Mouse (Mus musculus) liver, embryonic 15.5 days (tissue): Measurements from ENCODE around the gene Ncaph2. TPM values are rescaled to one million over a fixed set of nuclear protein-coding genes. Genes with fewer than 3 reads are reported as not detected.

Experiments used
- ATAC-seq: fragments of 200-750 bp; cut with Nextera tagmentation; 2 replicates; pipeline ENCODE4 v1.8.0; 2017; ENCODE audit warnings: moderate number of reproducible peaks, mild to moderate bottlenecking, moderate library complexity; ENCODE audit not compliant: insufficient read depth
- H3K27ac ChIP-seq: fragments of 300-500 bp; sonication (generic); replicated peaks from 2 replicates; pipeline ENCODE4 v1.5.1; 2015; ENCODE audit warnings: mild to moderate bottlenecking, inconsistent platforms
- H3K27me3 ChIP-seq: fragments of 300-500 bp; sonication (generic); 2 replicates; pipeline ENCODE4 v1.6.1; 2015; ENCODE audit warnings: mild to moderate bottlenecking, inconsistent platforms
- H3K36me3 ChIP-seq: fragments of 300-500 bp; sonication (generic); replicated peaks from 2 replicates; pipeline ENCODE4 v1.6.1; 2015; ENCODE audit warnings: moderate library complexity, mild to moderate bottlenecking, inconsistent platforms
- H3K4me1 ChIP-seq: fragments of 300-500 bp; sonication (generic); replicated peaks from 2 replicates; pipeline ENCODE4 v1.6.1; 2015; ENCODE audit warnings: inconsistent platforms
- H3K4me2 ChIP-seq: fragments of 300-500 bp; sonication (generic); 2 replicates; pipeline ENCODE4 v1.6.1; 2015; ENCODE audit warnings: moderate library complexity, mild to moderate bottlenecking, inconsistent platforms
- H3K4me3 ChIP-seq: fragments of 300-500 bp; sonication (generic); replicated peaks from 2 replicates; pipeline ENCODE4 v1.5.1; 2015; ENCODE audit warnings: mild to moderate bottlenecking, inconsistent platforms
- H3K9ac ChIP-seq: fragments of 300-500 bp; sonication (generic); 2 replicates; pipeline ENCODE4 v1.6.1; 2015; ENCODE audit warnings: moderate library complexity, mild to moderate bottlenecking, inconsistent platforms
- H3K9me3 ChIP-seq: fragments of 300-500 bp; sonication (generic); replicated peaks from 2 replicates; pipeline ENCODE4 v1.6.1; 2016; ENCODE audit warnings: inconsistent platforms
- WGBS: fragments of 180-500 bp; shearing (Covaris S2); methylation state at CpG from one replicate; pipeline ENCODE4 v1.1.7; 2015; ENCODE audit warnings: mixed read lengths; ENCODE audit not compliant: insufficient replicate concordance; 5-methylcytosine and 5-hydroxymethylcytosine counted together
- polyA plus RNA-seq: library from polyadenylated mRNA; unstranded; fragments of >200 nt; fragmentation: Nextera tagmentation; extraction: Ambion mirVana; gene quantifications from 2 replicates; pipeline ENCODE4 v1.2.1, GENCODE M21; 2015

The Ncaph2 gene
- polyA plus RNA-seq, 1 experiment from 2014 or later: 110 TPM

GRCm38 (mm10) chr15:89373027-89373761, 17.7 kb downstream of the Ncaph2 start:
- under 1% methylated on average over 35 of the region's 35 CpGs for WGBS
- peak overlapping the region; percentile 99 for H3K4me2 ChIP-seq
- H3K36me3 ChIP-seq: peaks cover 48% of the 10 kb centered on the region
- H3K27me3 ChIP-seq: peaks cover 22% of the 10 kb centered on the region
- peaks cover 51% of the 10 kb centered on the region for H3K4me1 ChIP-seq
- H3K4me3 ChIP-seq: peak overlapping the region; percentile 82
- H3K9ac ChIP-seq: peak overlapping the region; percentile 78
- ATAC-seq: peak; percentile 81
- H3K27ac ChIP-seq: peak overlapping the region; percentile 89
- H3K9me3 ChIP-seq: no peaks in the 10 kb centered on the region

- Histone ChIP-seq H3K27me3 (peaks cover 28% of the 10 kb centered on the region), H3K4me3 (peak within 1 kb of the TSS; percentile 82), H3K36me3 (peaks cover 42% of the 10 kb centered on the region), H3K4me1 (peaks cover 57% of the 10 kb centered on the region), H3K27ac (peak within 1 kb of the TSS; percentile 89), H3K9ac (peak within 1 kb of the TSS; percentile 78), H3K4me2 (peak within 1 kb of the TSS; percentile 99), H3K9me3 (no peaks in the 10 kb centered on the region)
- ATAC-seq: peak; percentile 71
- under 1% methylated on average over 42 of the region's 42 CpGs for WGBS
Observed at GRCm38 (mm10) chr15:89373762-89374248, 18.3 kb downstream of the Ncaph2 start, which contains the start of gene Sco2. TSS of gene Sco2 (minus strand) at chr15:89373846.

GRCm38 (mm10) chr15:89374340-89374739, 18.8 kb downstream of the Ncaph2 start:
- no peaks in the 10 kb centered on the region for H3K9me3 ChIP-seq
- peak overlapping the region; percentile 99 for H3K4me2 ChIP-seq
- peak overlapping the region; percentile 78 for H3K9ac ChIP-seq
- H3K36me3 ChIP-seq: peaks cover 36% of the 10 kb centered on the region
- 50% methylated on average over 9 of the region's 9 CpGs for WGBS
- peaks cover 33% of the 10 kb centered on the region for H3K27me3 ChIP-seq
- H3K27ac ChIP-seq: 0 out of 2 replicates have a peak overlapping the region, but pooled peaks have one; percentile 89
- peak overlapping the region; percentile 82 for H3K4me3 ChIP-seq
- no peak for ATAC-seq
- peaks cover 62% of the 10 kb centered on the region for H3K4me1 ChIP-seq

GRCm38 (mm10) chr15:89374801-89375534, 19.4 kb downstream of the Ncaph2 start:
- Histone ChIP-seq H3K4me1 (peaks cover 66% of the 10 kb centered on the region), H3K4me2 (no peak overlapping the region), H3K27ac (no peak overlapping the region), H3K27me3 (peaks cover 37% of the 10 kb centered on the region), H3K4me3 (no peak overlapping the region), H3K9me3 (no peaks in the 10 kb centered on the region), H3K9ac (no peak overlapping the region), H3K36me3 (peaks cover 30% of the 10 kb centered on the region)
- WGBS: 80% methylated on average over 17 of the region's 17 CpGs
- ATAC-seq: no peak

GRCm38 (mm10) chr15:89376040-89376439, 20.5 kb downstream of the Ncaph2 start:
- ATAC-seq: no peak
- H3K27me3 ChIP-seq: peaks cover 46% of the 10 kb centered on the region
- no peak overlapping the region for H3K27ac ChIP-seq
- H3K4me2 ChIP-seq: no peak overlapping the region
- no peak overlapping the region for H3K9ac ChIP-seq
- peaks cover 58% of the 10 kb centered on the region for H3K4me1 ChIP-seq
- WGBS: 65% methylated on average over 7 of the region's 7 CpGs
- peaks cover 19% of the 10 kb centered on the region for H3K36me3 ChIP-seq
- H3K4me3 ChIP-seq: no peak overlapping the region
- H3K9me3 ChIP-seq: no peaks in the 10 kb centered on the region

- no peak within 1 kb of the TSS for H3K4me3 ChIP-seq
- peak within 1 kb of the TSS; percentile 23; the same call in 1 of the 2 replicates for H3K4me2 ChIP-seq
- H3K9me3 ChIP-seq: no peaks in the 10 kb centered on the region
- peaks cover 10% of the 10 kb centered on the region for H3K36me3 ChIP-seq
- H3K4me1 ChIP-seq: peaks cover 58% of the 10 kb centered on the region
- no peak within 1 kb of the TSS for H3K27ac ChIP-seq
- peaks cover 48% of the 10 kb centered on the region for H3K27me3 ChIP-seq
- no peak for ATAC-seq
- 45% methylated on average over 16 of the region's 16 CpGs for WGBS
- H3K9ac ChIP-seq: no peak within 1 kb of the TSS
Observed at GRCm38 (mm10) chr15:89376957-89377356, 21.4 kb downstream of the Ncaph2 start, which contains the start of gene Tymp. TSS of gene Tymp (minus strand) at chr15:89377039.

GRCm38 (mm10) chr15:89377362-89377761, 21.8 kb downstream of the Ncaph2 start:
- no peak for ATAC-seq
- H3K36me3 ChIP-seq: peaks cover 6% of the 10 kb centered on the region
- H3K27me3 ChIP-seq: peaks cover 51% of the 10 kb centered on the region
- no peak overlapping the region for H3K4me3 ChIP-seq
- no peaks in the 10 kb centered on the region for H3K9me3 ChIP-seq
- H3K9ac ChIP-seq: no peak overlapping the region
- peaks cover 54% of the 10 kb centered on the region for H3K4me1 ChIP-seq
- H3K4me2 ChIP-seq: peak overlapping the region; percentile 23; the same call in 1 of the 2 replicates
- 13% methylated on average over 18 of the region's 18 CpGs for WGBS
- no peak overlapping the region for H3K27ac ChIP-seq

- H3K4me1 ChIP-seq: peaks cover 46% of the 10 kb centered on the region
- 18% methylated on average over 46 of the region's 46 CpGs for WGBS
- H3K9ac ChIP-seq: peak overlapping the region; percentile 21; the same call in 1 of the 2 replicates
- peaks cover 57% of the 10 kb centered on the region for H3K27me3 ChIP-seq
- no peak for ATAC-seq
- H3K9me3 ChIP-seq: no peaks in the 10 kb centered on the region
- H3K4me2 ChIP-seq: peak overlapping the region; percentile 77
- H3K4me3 ChIP-seq: peak overlapping the region; percentile 43
- no peaks in the 10 kb centered on the region for H3K36me3 ChIP-seq
- no peak overlapping the region for H3K27ac ChIP-seq
Observed at GRCm38 (mm10) chr15:89377938-89378828, 22.7 kb downstream of the Ncaph2 start.

- peak within 1 kb of the TSS; percentile 21; the same call in 1 of the 2 replicates for H3K9ac ChIP-seq
- 2% methylated on average over 32 of the region's 33 CpGs for WGBS
- no peaks in the 10 kb centered on the region for H3K9me3 ChIP-seq
- peaks cover 38% of the 10 kb centered on the region for H3K4me1 ChIP-seq
- H3K36me3 ChIP-seq: no peaks in the 10 kb centered on the region
- H3K27ac ChIP-seq: no peak within 1 kb of the TSS
- H3K4me3 ChIP-seq: peak within 1 kb of the TSS; percentile 43
- H3K27me3 ChIP-seq: peaks cover 57% of the 10 kb centered on the region
- H3K4me2 ChIP-seq: peak within 1 kb of the TSS; percentile 77
- ATAC-seq: peak; percentile 16; the same call in 1 of the 2 replicates
Observed at GRCm38 (mm10) chr15:89378831-89379401, 23.4 kb downstream of the Ncaph2 start, which contains the start of gene Odf3b. TSS of gene Odf3b (minus strand) at chr15:89379282.

- Histone ChIP-seq H3K27ac (no peak overlapping the region), H3K4me2 (peak overlapping the region; percentile 77), H3K4me1 (peaks cover 33% of the 10 kb centered on the region), H3K27me3 (peaks cover 57% of the 10 kb centered on the region), H3K9me3 (no peaks in the 10 kb centered on the region), H3K4me3 (peak overlapping the region; percentile 43), H3K36me3 (no peaks in the 10 kb centered on the region), H3K9ac (no peak overlapping the region)
- WGBS: 5% methylated on average over 10 of the region's 10 CpGs
- ATAC-seq: peak; percentile 55
Observed at GRCm38 (mm10) chr15:89379429-89379828, 23.9 kb downstream of the Ncaph2 start.
